ENCODE assay signal across 27 mouse cellular contexts in genomic region chr11:77843906-77844200, GRCm38 (mm10). TPM values are rescaled to one million over a fixed set of nuclear protein-coding genes. Genes with fewer than 3 reads are reported as not detected.
DNase-seq lines count a peak whose midpoint lies in the region; ATAC-seq and TF ChIP-seq lines count a peak whose summit lies in the region.
"Had no signal": no experiment of that assay in that cellular context is flagged by ENCODE, and none has a peak within 500 bp of the region (broad histone marks: within the 10 kb centered on the region; RNA-seq: fewer than 3 reads in every experiment).

No protein-coding gene starts in this region.

- WGBS in hindbrain, embryonic 13.5 days: 32% methylated on average over 4 of the region's 4 CpGs
- 68% methylated on average over 4 of the region's 4 CpGs for WGBS in hindbrain, embryonic 11.5 days
- 44% methylated on average over 4 of the region's 4 CpGs for WGBS in hindbrain, postnatal 0 days
- 83% methylated on average over 4 of the region's 4 CpGs for WGBS in liver, embryonic 12.5 days (ENCODE audit: insufficient replicate concordance)

- H3K4me3 ChIP-seq in hindbrain, embryonic 13.5 days: no peak overlapping the region
- no peak overlapping the region for H3K4me3 ChIP-seq in hindbrain, embryonic 11.5 days (ENCODE audit: low read depth, low read length)
- no peak overlapping the region for H3K4me3 ChIP-seq in CH12.LX (replicated peaks in 1 of 3; ENCODE audit: low read depth in 2 of 3, low read length in 2 of 3, poor library complexity in 1 of 3)
- H3K4me3 ChIP-seq in hindbrain, postnatal 0 days (ENCODE audit: low read length): no peak overlapping the region
- no peak overlapping the region for H3K4me3 ChIP-seq in liver, embryonic 12.5 days
- H3K4me3 ChIP-seq: embryonic facial prominence, embryonic 10.5 days; heart, embryonic 13.5 days; midbrain, embryonic 10.5 days; stomach, embryonic 15.5 days had no signal

- no peak for TF ChIP-seq POLR2A in CH12.LX (IDR thresholded peaks at IDR 0.05; ENCODE audit: low read depth, low read length)

- 0 out of 2 replicates have a peak overlapping the region, but pooled peaks have one; percentile 49 for H3K9ac ChIP-seq in hindbrain, embryonic 13.5 days
- H3K9ac ChIP-seq in hindbrain, embryonic 11.5 days (ENCODE audit: low read depth, low read length): no peak overlapping the region
- H3K9ac ChIP-seq in CH12.LX (ENCODE audit: insufficient read depth, low read depth): no peak overlapping the region
- H3K9ac ChIP-seq in hindbrain, postnatal 0 days (replicated peaks; ENCODE audit: low read length): no peak overlapping the region
- H3K9ac ChIP-seq in liver, embryonic 12.5 days: no peak overlapping the region
- H3K9ac ChIP-seq: heart, embryonic 13.5 days; stomach, embryonic 15.5 days had no signal

- peak overlapping the region; percentile 82 for H3K27ac ChIP-seq in hindbrain, embryonic 13.5 days
- no peak overlapping the region for H3K27ac ChIP-seq in hindbrain, embryonic 11.5 days (ENCODE audit: low read depth, low read length)
- no peak overlapping the region for H3K27ac ChIP-seq in CH12.LX (ENCODE audit: insufficient read depth, low read depth)
- H3K27ac ChIP-seq in hindbrain, postnatal 0 days: 0 out of 2 replicates have a peak overlapping the region, but pooled peaks have one; percentile 26
- no peak overlapping the region for H3K27ac ChIP-seq in liver, embryonic 12.5 days
- H3K27ac ChIP-seq: embryonic facial prominence, embryonic 10.5 days; heart, embryonic 13.5 days; stomach, embryonic 15.5 days had no signal

- peaks cover 15% of the 10 kb centered on the region for H3K27me3 ChIP-seq in hindbrain, embryonic 13.5 days
- H3K27me3 ChIP-seq in hindbrain, embryonic 11.5 days (ENCODE audit: control insufficient read depth, insufficient read depth, low read length): no peaks in the 10 kb centered on the region
- H3K27me3 ChIP-seq in CH12.LX (replicated peaks): no peaks in the 10 kb centered on the region
- H3K27me3 ChIP-seq in hindbrain, postnatal 0 days (ENCODE audit: insufficient read depth, low read length): no peaks in the 10 kb centered on the region
- no peaks in the 10 kb centered on the region for H3K27me3 ChIP-seq in liver, embryonic 12.5 days (replicated peaks)
- H3K27me3 ChIP-seq: heart, embryonic 13.5 days; stomach, embryonic 15.5 days had no signal

- dilution Hi-C loops in CH12.LX (cut with MboI; ENCODE audit: extremely low pct_ligation_motif_present, extremely low pct_unique_long_range_greater_than_20kb, low sequenced_read_pairs): no loop called here

- in situ Hi-C loops in CH12.LX (cut with MboI; ENCODE audit: low pct_ligation_motif_present, low pct_unique_long_range_greater_than_20kb, low sequenced_read_pairs): no loop called here

- no peak for TF ChIP-seq CTCF in CH12.LX (conservative IDR thresholded peaks at IDR 0.05 in 1 of 2, IDR thresholded peaks at IDR 0.05 in 1 of 2; ENCODE audit: low read depth in 2 of 2, low read length in 2 of 2)
- no peak for TF ChIP-seq CTCF in hindbrain, postnatal 0 days (IDR thresholded peaks at IDR 0.05; ENCODE audit: low read depth)

- H3K4me1 ChIP-seq in hindbrain, embryonic 13.5 days (replicated peaks): peaks cover 58% of the 10 kb centered on the region
- no peaks in the 10 kb centered on the region for H3K4me1 ChIP-seq in hindbrain, embryonic 11.5 days (replicated peaks; ENCODE audit: control insufficient read depth, insufficient read depth, low read length)
- H3K4me1 ChIP-seq in CH12.LX (ENCODE audit: control insufficient read depth in 1 of 2, insufficient read depth in 2 of 2): peaks cover 4 to 28% of the 10 kb centered on the region in 2 experiments; a peak in 2 of 4 replicates
- peaks cover 7% of the 10 kb centered on the region for H3K4me1 ChIP-seq in hindbrain, postnatal 0 days (ENCODE audit: insufficient read depth, low read length)
- no peaks in the 10 kb centered on the region for H3K4me1 ChIP-seq in liver, embryonic 12.5 days
- H3K4me1 ChIP-seq: heart, embryonic 13.5 days; stomach, embryonic 15.5 days had no signal

- no peak for TF ChIP-seq EP300 in CH12.LX (IDR thresholded peaks at IDR 0.05; ENCODE audit: low read length)

- H3K79me2 ChIP-seq in CH12.LX (replicated peaks; ENCODE audit: control insufficient read depth, extremely low read depth, insufficient read depth, poor library complexity, severe bottlenecking): no peaks in the 10 kb centered on the region

- DNase-seq in hindbrain, embryonic 11.5 days (ENCODE audit: low spot score): no peak
- DNase-seq in CH12.LX (ENCODE audit: extremely low read depth): peak; percentile 29
- peak; percentile 63 for DNase-seq in brain, adult 2 months (ENCODE audit: low read depth, low spot score)
- no peak for DNase-seq in hindbrain, postnatal 0 days (ENCODE audit: low spot score)
- DNase-seq in cerebellum, adult 11 months: no peak
- DNase-seq: adrenal gland, postnatal 14 days; cerebellum, adult 9-11 months; gastrocnemius, postnatal 14 days; heart, adult 18-20 months; heart, postnatal 14 days; kidney, postnatal 14 days; left cerebral cortex, postnatal 4 days; lung, adult 18-20 months; lung, postnatal 10 days; thymus, postnatal 36 days had no signal

- H3K36me3 ChIP-seq in hindbrain, embryonic 13.5 days: peaks cover 85% of the 10 kb centered on the region
- peaks cover 9% of the 10 kb centered on the region for H3K36me3 ChIP-seq in hindbrain, embryonic 11.5 days (ENCODE audit: control insufficient read depth, insufficient read depth, low read length)
- peaks cover 70 to 96% of the 10 kb centered on the region in 2 experiments for H3K36me3 ChIP-seq in CH12.LX (replicated peaks in 1 of 2; ENCODE audit: control insufficient read depth in 1 of 2, insufficient read depth in 1 of 2, low read length in 1 of 2)
- H3K36me3 ChIP-seq in hindbrain, postnatal 0 days (ENCODE audit: insufficient read depth, low read length): peaks cover 43% of the 10 kb centered on the region
- peaks cover 99% of the 10 kb centered on the region for H3K36me3 ChIP-seq in liver, embryonic 12.5 days

- no peaks in the 10 kb centered on the region for H3K9me3 ChIP-seq in hindbrain, embryonic 13.5 days
- H3K9me3 ChIP-seq in hindbrain, embryonic 11.5 days (ENCODE audit: control insufficient read depth, low read length): no peaks in the 10 kb centered on the region
- H3K9me3 ChIP-seq in CH12.LX (replicated peaks; ENCODE audit: low read length): no peaks in the 10 kb centered on the region
- no peaks in the 10 kb centered on the region for H3K9me3 ChIP-seq in hindbrain, postnatal 0 days (ENCODE audit: low read length)
- H3K9me3 ChIP-seq in liver, embryonic 12.5 days (replicated peaks): no peaks in the 10 kb centered on the region
- H3K9me3 ChIP-seq: embryonic facial prominence, embryonic 10.5 days; heart, embryonic 13.5 days; midbrain, embryonic 10.5 days; stomach, embryonic 15.5 days had no signal

- TF ChIP-seq RAD21 in CH12.LX (IDR thresholded peaks at IDR 0.05; ENCODE audit: low read depth, low read length): no peak

- ATAC-seq in hindbrain, embryonic 13.5 days (ENCODE audit: low FRiP score): peak; percentile 54; the same call in 1 of the 2 replicates
- no peak for ATAC-seq in hindbrain, embryonic 11.5 days (ENCODE audit: low FRiP score)
- ATAC-seq in hindbrain, postnatal 0 days: peak; percentile 52; the same call in 1 of the 2 replicates
- no peak for ATAC-seq in liver, embryonic 12.5 days

- H3K4me2 ChIP-seq in hindbrain, embryonic 13.5 days: no peak overlapping the region
- H3K4me2 ChIP-seq in hindbrain, embryonic 11.5 days (replicated peaks; ENCODE audit: low read depth, low read length): no peak overlapping the region
- H3K4me2 ChIP-seq in CH12.LX (ENCODE audit: insufficient read depth, low read depth, poor library complexity, severe bottlenecking): no peak overlapping the region
- no peak overlapping the region for H3K4me2 ChIP-seq in hindbrain, postnatal 0 days (ENCODE audit: low read depth, low read length)
- no peak overlapping the region for H3K4me2 ChIP-seq in liver, embryonic 12.5 days
- H3K4me2 ChIP-seq: heart, embryonic 13.5 days; liver, embryonic 11.5 days; stomach, embryonic 15.5 days had no signal

TF ChIP-seq in CH12.LX, 34 proteins besides CTCF, POLR2A, EP300 and RAD21:
- 0 out of 2 replicates have a peak, but pooled peaks have one; percentile 15 for TF ChIP-seq CHD2 (IDR thresholded peaks at IDR 0.05; ENCODE audit: low read length)
- TF ChIP-seq MAFK (IDR thresholded peaks at IDR 0.05; ENCODE audit: insufficient replicate concordance, low read length): no peak
- no peak for TF ChIP-seq MEF2A (IDR thresholded peaks at IDR 0.05; ENCODE audit: borderline replicate concordance, low read depth, low read length)

RNA-seq across cellular contexts. Expression of gene Pipox, which starts 50.0 kb away (rescaled TPM):
- 4.2 and 6.6 TPM in 2 replicates for polyA plus RNA-seq in hindbrain, embryonic 13.5 days (2015; fragmentation: Nextera tagmentation; extraction: Ambion mirVana)
- polyA plus RNA-seq in hindbrain, embryonic 11.5 days (2014; fragmentation: Nextera tagmentation; extraction: Ambion mirVana): 7.6 and 8.6 TPM in 2 replicates
- 0.13 TPM in 1 of 2 replicates, not detected in the other for total RNA-seq in CH12.LX (2012; rRNA removed)
- total RNA-seq in CH12.LX (2014; rRNA removed): 0.15 and 0.21 TPM in 2 replicates
- polyA plus RNA-seq in CH12.LX (2012; ENCODE audit: insufficient read length, low read depth): 0.36 and 0.37 TPM in 2 replicates
- 2.8 and 6.8 TPM in 2 replicates for total RNA-seq in hindbrain, postnatal 0 days (2014; rRNA removed)
- 4.4 and 4.6 TPM in 2 replicates for polyA plus RNA-seq in hindbrain, postnatal 0 days (2015; fragmentation: Nextera tagmentation; extraction: Ambion mirVana)
- 6.7 and 7.2 TPM in 2 replicates for polyA plus RNA-seq in liver, embryonic 12.5 days (2016; fragmentation: Nextera tagmentation; extraction: Ambion mirVana)
- polyA plus RNA-seq: C2C12 had no signal

RNA-seq across cellular contexts. Expression of gene Gm10277, which starts 56.3 kb away (rescaled TPM):
- polyA plus RNA-seq in hindbrain, embryonic 13.5 days (2015; fragmentation: Nextera tagmentation; extraction: Ambion mirVana): 2.0 and 2.7 TPM in 2 replicates
- polyA plus RNA-seq in hindbrain, embryonic 11.5 days (2014; fragmentation: Nextera tagmentation; extraction: Ambion mirVana): 0.74 and 0.96 TPM in 2 replicates
- total RNA-seq in CH12.LX (2012; rRNA removed): 0.08 TPM in 1 of 2 replicates, not detected in the other
- not detected in 2 replicates for total RNA-seq in CH12.LX (2014; rRNA removed)
- polyA plus RNA-seq in CH12.LX (2012; ENCODE audit: insufficient read length, low read depth): 0.10 and 0.11 TPM in 2 replicates
- total RNA-seq in hindbrain, postnatal 0 days (2014; rRNA removed): not detected in 2 replicates
- polyA plus RNA-seq in hindbrain, postnatal 0 days (2015; fragmentation: Nextera tagmentation; extraction: Ambion mirVana): 0.69 and 0.91 TPM in 2 replicates
- polyA plus RNA-seq in liver, embryonic 12.5 days (2016; fragmentation: Nextera tagmentation; extraction: Ambion mirVana): 1.2 and 1.6 TPM in 2 replicates
- total RNA-seq: adrenal gland, postnatal 14 days; gastrocnemius, postnatal 14 days; heart, adult 18-20 months; heart, postnatal 14 days; layer of hippocampus, adult 18-20 months; layer of hippocampus, postnatal 14 days; left cerebral cortex, adult 8-10 months; left cerebral cortex, postnatal 4 days had no signal
- polyA plus RNA-seq: cortical plate, adult 2 months had no signal

Comparison
In these comparisons a context has a peak if more than half of its experiments do, and no peak if none do; other contexts are left out.
1. ATAC-seq: peak in hindbrain, embryonic 13.5 days (single experiment) and hindbrain, postnatal 0 days (single experiment); none in hindbrain, embryonic 11.5 days (single experiment) and liver, embryonic 12.5 days (single experiment).
2. H3K27ac ChIP-seq: peak in hindbrain, embryonic 13.5 days (single experiment) and hindbrain, postnatal 0 days (single experiment); none in hindbrain, embryonic 11.5 days (single experiment), CH12.LX (single experiment) and liver, embryonic 12.5 days (single experiment).
3. DNase-seq: peak in CH12.LX (single experiment) and brain, adult 2 months (single experiment); none in hindbrain, embryonic 11.5 days (single experiment), hindbrain, postnatal 0 days (single experiment) and cerebellum, adult 11 months (single experiment).